Comparison of ENCODE assay signal across 8 mouse cellular contexts in the genomic region with DNA sequence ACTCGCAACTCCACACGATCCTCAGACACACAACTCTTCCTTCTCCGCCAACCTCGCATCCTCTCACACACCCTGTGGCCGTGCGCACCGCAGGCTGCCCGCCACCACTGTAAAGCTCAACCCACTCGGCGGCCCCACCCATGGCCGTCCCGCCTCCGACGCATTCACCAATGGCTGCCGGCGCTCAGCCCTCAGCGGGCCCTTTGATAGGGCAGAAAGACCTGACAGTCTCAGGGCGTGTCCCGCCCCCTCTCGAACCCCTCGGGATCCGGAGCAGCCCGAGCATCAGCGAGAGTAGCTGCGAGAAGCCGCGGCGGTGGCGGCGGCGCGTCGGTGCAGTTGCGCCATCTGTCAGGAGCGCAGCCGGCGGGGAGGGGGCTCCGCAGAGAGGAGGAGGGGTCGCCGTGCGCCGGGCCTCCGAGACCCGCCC. TPM values are rescaled to one million over a fixed set of nuclear protein-coding genes. Genes with fewer than 3 reads are reported as not detected.
A peak's percentile ranks its signal among the peaks of the same experiment; 100 is the strongest.
DNase-seq lines count a peak whose midpoint lies in the region; ATAC-seq and TF ChIP-seq lines count a peak whose summit lies in the region.

No protein-coding gene starts in this region.

- peak overlapping the region; percentile 62; the same call in 1 of the 2 replicates for H3K9ac ChIP-seq in CH12.LX (ENCODE audit: insufficient read depth, low read depth)
- peak overlapping the region; percentile 100 for H3K9ac ChIP-seq in forebrain, embryonic 13.5 days
- H3K9ac ChIP-seq in liver, postnatal 0 days (replicated peaks), result peak overlapping the region; percentile 78
- peak overlapping the region; percentile 99 for H3K9ac ChIP-seq in neural tube, embryonic 14.5 days (replicated peaks; ENCODE audit: low read depth, low read length)

- TF ChIP-seq CTCF in CH12.LX (conservative IDR thresholded peaks at IDR 0.05 in 1 of 2, IDR thresholded peaks at IDR 0.05 in 1 of 2; ENCODE audit: low read depth in 2 of 2, low read length in 2 of 2), result no peak
- TF ChIP-seq CTCF in liver, postnatal 0 days (IDR thresholded peaks at IDR 0.05; ENCODE audit: low read depth), result peak; percentile 11; the same call in 1 of the 2 replicates

- under 1% methylated on average over 36 of the region's 44 CpGs for WGBS in forebrain, embryonic 13.5 days
- WGBS in large intestine, adult 2 months, result 1% methylated on average over 44 of the region's 44 CpGs
- WGBS in liver, postnatal 0 days (ENCODE audit: insufficient replicate concordance), result under 1% methylated on average over 37 of the region's 44 CpGs
- WGBS in neural tube, embryonic 14.5 days, result under 1% methylated on average over 42 of the region's 44 CpGs

- ATAC-seq in cerebellum, adult (ENCODE audit: insufficient number of reproducible peaks, low FRiP score, low TSS enrichment), result peak; percentile 98
- peak; percentile 99 for ATAC-seq in forebrain, embryonic 13.5 days
- ATAC-seq in liver, postnatal 0 days, result peak; percentile 98
- ATAC-seq in neural tube, embryonic 14.5 days (ENCODE audit: low read depth), result peak; percentile 99

- dilution Hi-C loops in CH12.LX (cut with MboI; ENCODE audit: extremely low pct_ligation_motif_present, extremely low pct_unique_long_range_greater_than_20kb, low sequenced_read_pairs), result no loop called here

- no peak overlapping the region for H3K27ac ChIP-seq in CH12.LX (ENCODE audit: insufficient read depth, low read depth)
- H3K27ac ChIP-seq in forebrain, embryonic 13.5 days, result peak overlapping the region; percentile 98
- peak overlapping the region; percentile 56 for H3K27ac ChIP-seq in liver, postnatal 0 days (ENCODE audit: low read depth)
- H3K27ac ChIP-seq in neural tube, embryonic 14.5 days (ENCODE audit: low read depth, low read length), result peak overlapping the region; percentile 99

- no peak for TF ChIP-seq RAD21 in CH12.LX (IDR thresholded peaks at IDR 0.05; ENCODE audit: low read depth, low read length)

- TF ChIP-seq POLR2A in CH12.LX (IDR thresholded peaks at IDR 0.05; ENCODE audit: low read depth, low read length), result peak; percentile 70

- peaks cover 0 to 35% of the 10 kb centered on the region in 2 experiments; a peak in 2 of 4 replicates for H3K4me1 ChIP-seq in CH12.LX (ENCODE audit: control insufficient read depth in 1 of 2, insufficient read depth in 2 of 2)
- peaks cover 45% of the 10 kb centered on the region for H3K4me1 ChIP-seq in forebrain, embryonic 13.5 days
- peaks cover 15% of the 10 kb centered on the region; the same call in 1 of the 2 replicates for H3K4me1 ChIP-seq in liver, postnatal 0 days (ENCODE audit: insufficient read depth)
- H3K4me1 ChIP-seq in neural tube, embryonic 14.5 days (ENCODE audit: control insufficient read depth, insufficient read depth, low read length), result peaks cover 36% of the 10 kb centered on the region

- H3K9me3 ChIP-seq in CH12.LX (replicated peaks; ENCODE audit: low read length), result no peaks in the 10 kb centered on the region
- no peaks in the 10 kb centered on the region for H3K9me3 ChIP-seq in forebrain, embryonic 13.5 days (replicated peaks)
- H3K9me3 ChIP-seq in liver, postnatal 0 days (ENCODE audit: low read length), result no peaks in the 10 kb centered on the region
- no peaks in the 10 kb centered on the region for H3K9me3 ChIP-seq in neural tube, embryonic 14.5 days (ENCODE audit: control insufficient read depth, low read length)

- peak overlapping the region; percentile 85 for H3K4me2 ChIP-seq in CH12.LX (ENCODE audit: insufficient read depth, low read depth, poor library complexity, severe bottlenecking)
- peak overlapping the region; percentile 79 for H3K4me2 ChIP-seq in forebrain, embryonic 13.5 days
- H3K4me2 ChIP-seq in liver, postnatal 0 days (ENCODE audit: low read depth, low read length), result peak overlapping the region; percentile 99
- peak overlapping the region; percentile 77 for H3K4me2 ChIP-seq in neural tube, embryonic 14.5 days (ENCODE audit: low read depth, low read length)

- in situ Hi-C loops in CH12.LX (cut with MboI; ENCODE audit: low pct_ligation_motif_present, low pct_unique_long_range_greater_than_20kb, low sequenced_read_pairs), result no loop called here

- H3K79me2 ChIP-seq in CH12.LX (replicated peaks; ENCODE audit: control insufficient read depth, extremely low read depth, insufficient read depth, poor library complexity, severe bottlenecking), result no peaks in the 10 kb centered on the region

- no peaks in the 10 kb centered on the region for H3K27me3 ChIP-seq in CH12.LX (replicated peaks)
- H3K27me3 ChIP-seq in forebrain, embryonic 13.5 days, result no peaks in the 10 kb centered on the region
- H3K27me3 ChIP-seq in liver, postnatal 0 days (ENCODE audit: insufficient read depth, low read length), result no peaks in the 10 kb centered on the region
- no peaks in the 10 kb centered on the region for H3K27me3 ChIP-seq in neural tube, embryonic 14.5 days (ENCODE audit: control insufficient read depth, insufficient read depth, low read length)

- peak; percentile 96 for DNase-seq in CH12.LX (ENCODE audit: extremely low read depth)
- peak; percentile 96 to 97 for DNase-seq in heart, postnatal 10 days
- DNase-seq in large intestine, adult 2 months (ENCODE audit: low read depth, low spot score), result peak; percentile 36
- peak; percentile 94 for DNase-seq in liver, postnatal 0 days
- DNase-seq in testis, postnatal 10 days (ENCODE audit: low spot score), result peak; percentile 95

- peak overlapping the region; percentile 57 to 90 (median 80) for H3K4me3 ChIP-seq in CH12.LX (replicated peaks in 1 of 3; ENCODE audit: low read depth in 2 of 3, low read length in 2 of 3, poor library complexity in 1 of 3)
- H3K4me3 ChIP-seq in forebrain, embryonic 13.5 days, result peak overlapping the region; percentile 99
- peak overlapping the region; percentile 63 for H3K4me3 ChIP-seq in liver, postnatal 0 days (ENCODE audit: low read depth, low read length)
- H3K4me3 ChIP-seq in neural tube, embryonic 14.5 days (ENCODE audit: low read depth, low read length), result peak overlapping the region; percentile 91

- intact Hi-C loops in heart, postnatal 10 days (cut with DNase I), result loop anchor here (1.0 to 5.0 kb wide), 4 partner anchors 102 to 198 kb away; no protein-coding TSS in a partner anchor

- H3K36me3 ChIP-seq in CH12.LX (replicated peaks in 1 of 2; ENCODE audit: control insufficient read depth in 1 of 2, insufficient read depth in 1 of 2, low read length in 1 of 2), result peaks cover 0 to 18% of the 10 kb centered on the region in 2 experiments
- H3K36me3 ChIP-seq in forebrain, embryonic 13.5 days (ENCODE audit: poor library complexity, severe bottlenecking), result no peaks in the 10 kb centered on the region
- H3K36me3 ChIP-seq in liver, postnatal 0 days (replicated peaks; ENCODE audit: insufficient read depth, low read length), result no peaks in the 10 kb centered on the region
- no peaks in the 10 kb centered on the region for H3K36me3 ChIP-seq in neural tube, embryonic 14.5 days (ENCODE audit: control insufficient read depth, insufficient read depth, low read length)

- no peak for TF ChIP-seq EP300 in CH12.LX (IDR thresholded peaks at IDR 0.05; ENCODE audit: low read length)
- TF ChIP-seq EP300 in liver, postnatal 0 days (IDR thresholded peaks at IDR 0.05; ENCODE audit: low read depth), result no peak

TF ChIP-seq in CH12.LX, 34 proteins besides CTCF, POLR2A, EP300 and RAD21:
- TF ChIP-seq MYC (IDR thresholded peaks at IDR 0.05; ENCODE audit: low read depth, low read length) (no peak), SMC3 (IDR thresholded peaks at IDR 0.05; ENCODE audit: low read depth, low read length) (no peak), SIN3A (IDR thresholded peaks at IDR 0.05; ENCODE audit: low read length) (no peak), TCF12 (IDR thresholded peaks at IDR 0.05; ENCODE audit: low read depth, low read length) (peak; percentile 59; the same call in 1 of the 2 replicates), JUND (conservative IDR thresholded peaks at IDR 0.05; ENCODE audit: low read depth, low read length) (no peak), NRF1 (IDR thresholded peaks at IDR 0.05; ENCODE audit: low read depth, low read length) (peak; percentile 55), MEF2A (IDR thresholded peaks at IDR 0.05; ENCODE audit: borderline replicate concordance, low read depth, low read length) (peak; percentile 20; the same call in 1 of the 2 replicates), MAZ (IDR thresholded peaks at IDR 0.05; ENCODE audit: low read depth, low read length) (no peak), ZNF384 (IDR thresholded peaks at IDR 0.05; ENCODE audit: low read depth, low read length) (no peak), ZC3H11A (IDR thresholded peaks at IDR 0.05; ENCODE audit: low read depth, low read length) (no peak), CHD2 (IDR thresholded peaks at IDR 0.05; ENCODE audit: low read length) (peak; percentile 57; the same call in 1 of the 2 replicates), CHD1 (IDR thresholded peaks at IDR 0.05; ENCODE audit: low read depth, low read length) (no peak), NELFE (IDR thresholded peaks at IDR 0.05; ENCODE audit: low read depth, low read length) (peak; percentile 54; the same call in 1 of the 2 replicates)

RNA-seq across cellular contexts. Expression of gene Fyn, which starts 0.9 kb away (rescaled TPM):
- total RNA-seq in CH12.LX (2012; rRNA removed), result 9.5 and 14.9 TPM in 2 replicates
- 17.4 and 19.9 TPM in 2 replicates for total RNA-seq in CH12.LX (2014; rRNA removed)
- 42.4 and 43.9 TPM in 2 replicates for polyA plus RNA-seq in CH12.LX (2012; ENCODE audit: insufficient read length, low read depth)
- polyA plus RNA-seq in forebrain, embryonic 13.5 days (2015; fragmentation: Nextera tagmentation; extraction: Ambion mirVana), result 58.8 and 61.4 TPM in 2 replicates
- total RNA-seq in heart, postnatal 10 days (2021), result 10 to 100 TPM; 52.2 to 55.5 TPM
- 9.1 and 11.1 TPM in 2 replicates for polyA plus RNA-seq in large intestine, adult 2 months (2012; rRNA removed)
- 6.5 and 6.8 TPM in 2 replicates for polyA plus RNA-seq in liver, postnatal 0 days (2015; fragmentation: Nextera tagmentation; extraction: Ambion mirVana)
- 106 and 113 TPM in 2 replicates for polyA plus RNA-seq in neural tube, embryonic 14.5 days (2014; fragmentation: Nextera tagmentation; extraction: Ambion mirVana)

Comparison
In these comparisons a context has a peak if more than half of its experiments do, and no peak if none do; other contexts are left out.
1. DNase-seq: peak in every context shown above with its lines; median percentile 96 in heart, postnatal 10 days; 96 in CH12.LX; 95 in testis, postnatal 10 days; 94 in liver, postnatal 0 days; 36 in large intestine, adult 2 months.